Mouse (Mus musculus) ES-E14 (cell line): ENCODE measurements around the gene E2f7. TPM values are rescaled to one million over a fixed set of nuclear protein-coding genes. Genes with fewer than 3 reads are reported as not detected.

ENCODE experiments used
- DNase-seq: peaks from one replicate; pipeline ENCODE4 v3.0.0-alpha.2; 2013; ENCODE audit warnings: low read depth, low spot score
- H3K27ac ChIP-seq: 2 replicates; pipeline ENCODE4 v1.5.1; 2012; ENCODE audit warnings: low read depth, mild to moderate bottlenecking, low read length, moderate library complexity, mixed read lengths; ENCODE audit not compliant: poor library complexity, insufficient read depth, severe bottlenecking
- H3K36me3 ChIP-seq: 2 replicates; pipeline ENCODE4 v1.6.1; 2012; ENCODE audit warnings: mild to moderate bottlenecking, low read length, moderate library complexity, mixed read lengths; ENCODE audit not compliant: control insufficient read depth, poor library complexity, insufficient read depth, severe bottlenecking
- H3K4me1 ChIP-seq, 2 experiments: fragments of 150-350 bp in 1 of 2; sonication (generic) in 1 of 2; 2 replicates each; pipeline ENCODE4 v1.6.1; 2012; ENCODE audit warnings: low read length in 2 of 2, mild to moderate bottlenecking in 1 of 2, mixed read lengths in 1 of 2; ENCODE audit not compliant: control insufficient read depth in 2 of 2, insufficient read depth in 2 of 2, poor library complexity in 1 of 2
- H3K4me3 ChIP-seq, 2 experiments: fragments of 150-350 bp in 1 of 2; sonication (generic) in 1 of 2; 2 replicates each; pipeline ENCODE4 v1.5.1; 2012; ENCODE audit warnings: low read length in 2 of 2, low read depth in 1 of 2, mild to moderate bottlenecking in 1 of 2, mixed read lengths in 1 of 2; ENCODE audit not compliant: insufficient read depth in 1 of 2, poor library complexity in 1 of 2, severe bottlenecking in 1 of 2
- H3K9ac ChIP-seq: 2 replicates; pipeline ENCODE4 v1.6.1; 2012; ENCODE audit warnings: low read depth, mild to moderate bottlenecking, low read length, mixed read lengths; ENCODE audit not compliant: poor library complexity, insufficient read depth, severe bottlenecking
- H3K9me3 ChIP-seq: fragments of 150-350 bp; sonication (generic); 2 replicates; pipeline ENCODE4 v1.6.1; 2012; ENCODE audit warnings: low read depth, mild to moderate bottlenecking, low read length; ENCODE audit not compliant: control insufficient read depth, insufficient read depth
- CHD2 ChIP-seq: IDR thresholded peaks from 2 replicates; pipeline ENCODE4 v1.6.1; 2014; ENCODE audit warnings: mild to moderate bottlenecking, low read depth, low read length, inconsistent platforms
- HCFC1 ChIP-seq: IDR thresholded peaks from 2 replicates; pipeline ENCODE4 v1.6.1; 2012; ENCODE audit warnings: low read length, inconsistent platforms, borderline replicate concordance; ENCODE audit not compliant: insufficient read depth
- MAFK ChIP-seq: IDR thresholded peaks from 2 replicates; pipeline ENCODE4 v1.6.1; 2014; ENCODE audit warnings: mild to moderate bottlenecking, low read depth, low read length, inconsistent platforms; ENCODE audit not compliant: insufficient read depth
- ZC3H11A ChIP-seq: IDR thresholded peaks from 2 replicates; pipeline ENCODE4 v1.6.1; 2012; ENCODE audit warnings: low read depth, mild to moderate bottlenecking, inconsistent platforms, low read length, borderline replicate concordance
- ZNF384 ChIP-seq: IDR thresholded peaks from 2 replicates; pipeline ENCODE4 v1.6.1; 2012; ENCODE audit warnings: low read depth, low read length, inconsistent platforms
- in situ Hi-C, 2 experiments: fragments of 600-800 bp; cut with MboI; formaldehyde crosslinking; loops; one replicate each; pipeline ENCODE4 v1.15.1; 2025; ENCODE audit warnings: low sequenced_read_pairs in 2 of 2, inconsistent platforms in 1 of 2; ENCODE audit not compliant: unreplicated experiment in 2 of 2
- total RNA-seq: library from RNA; depleted of rRNA; stranded (reverse); fragments of 300-350 nt; gene quantifications from 2 replicates; pipeline ENCODE4 v1.2.3, GENCODE M21; 2012

Gene E2f7
- total RNA-seq, 1 experiment = 15.6 TPM

GRCm38 (mm10) chr10:110763416-110763815, 18.2 kb downstream of the E2f7 start:
- peaks cover 61% of the 10 kb centered on the region for H3K36me3 ChIP-seq
- H3K4me1 ChIP-seq = peaks cover 2 to 6% of the 10 kb centered on the region in 2 experiments; a peak in 1 of 4 replicates
- H3K9me3 ChIP-seq = no peaks in the 10 kb centered on the region
- no peak for DNase-seq
- in situ Hi-C loops = no loop called here
- no peak for TF ChIP-seq HCFC1
- no peak for TF ChIP-seq MAFK
- TF ChIP-seq ZC3H11A = no peak
- no peak for TF ChIP-seq ZNF384
- TF ChIP-seq CHD2 = no peak
- H3K9ac ChIP-seq = no peak overlapping the region
- H3K27ac ChIP-seq = no peak overlapping the region
- H3K4me3 ChIP-seq = no peak overlapping the region

GRCm38 (mm10) chr10:110769538-110769937, 24.3 kb downstream of the E2f7 start:
- Histone ChIP-seq H3K9me3 (no peaks in the 10 kb centered on the region), H3K36me3 (peaks cover 63% of the 10 kb centered on the region), H3K9ac (no peak overlapping the region), H3K27ac (no peak overlapping the region), H3K4me1 (peaks cover 0 to 6% of the 10 kb centered on the region in 2 experiments; a peak in 1 of 4 replicates), H3K4me3 (no peak overlapping the region)
- no peak for DNase-seq
- in situ Hi-C loops = no loop called here
- TF ChIP-seq ZC3H11A (no peak), HCFC1 (no peak), ZNF384 (no peak), CHD2 (no peak), MAFK (no peak)

- Histone ChIP-seq H3K4me3 (no peak overlapping the region), H3K9me3 (no peaks in the 10 kb centered on the region), H3K27ac (no peak overlapping the region), H3K9ac (no peak overlapping the region), H3K36me3 (peaks cover 52% of the 10 kb centered on the region), H3K4me1 (no peaks in the 10 kb centered on the region)
- DNase-seq = no peak
- TF ChIP-seq HCFC1 (no peak), MAFK (no peak), ZC3H11A (no peak), CHD2 (no peak), ZNF384 (no peak)
- in situ Hi-C loops = no loop called here
Measured at GRCm38 (mm10) chr10:110773201-110773600, 28.0 kb downstream of the E2f7 start.

GRCm38 (mm10) chr10:110773878-110774277, 28.6 kb downstream of the E2f7 start:
- Histone ChIP-seq H3K9me3 (no peaks in the 10 kb centered on the region), H3K27ac (no peak overlapping the region), H3K4me3 (no peak overlapping the region), H3K36me3 (peaks cover 51% of the 10 kb centered on the region), H3K4me1 (no peaks in the 10 kb centered on the region), H3K9ac (no peak overlapping the region)
- in situ Hi-C loops = no loop called here
- no peak for TF ChIP-seq ZNF384
- no peak for TF ChIP-seq ZC3H11A
- TF ChIP-seq CHD2 = no peak
- no peak for DNase-seq

DNA sequence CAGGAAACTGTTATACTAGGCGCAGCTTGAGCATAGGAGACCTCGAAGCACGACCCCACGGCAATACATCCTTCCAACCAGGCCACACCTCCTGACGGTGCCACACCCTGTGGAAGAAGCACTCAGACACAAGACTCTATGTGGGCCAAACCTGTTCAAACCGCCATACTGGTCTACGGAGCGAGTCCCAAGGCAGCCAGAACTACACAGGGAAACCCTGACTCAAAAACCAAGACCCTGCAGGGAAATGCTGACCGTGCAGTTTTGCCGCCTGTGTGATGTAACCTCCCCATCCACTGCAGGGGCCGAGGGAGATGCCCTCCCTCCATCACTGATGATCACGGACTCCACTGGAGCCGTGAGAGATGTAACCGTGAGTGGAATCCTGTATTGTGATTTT, 36.5 kb downstream of the E2f7 start:
- peaks cover 49% of the 10 kb centered on the region for H3K36me3 ChIP-seq
- TF ChIP-seq MAFK (peak; percentile 99), CHD2 (no peak), ZC3H11A (no peak), ZNF384 (no peak), HCFC1 (no peak)
- in situ Hi-C loops = loop anchor here in 1 of 2 experiments (25.0 kb wide), 1 partner anchor 181 kb away; no protein-coding TSS in a partner anchor
- no peak overlapping the region for H3K9ac ChIP-seq
- no peak for DNase-seq
- H3K4me1 ChIP-seq = peaks cover 0 to 3% of the 10 kb centered on the region in 2 experiments; a peak in 1 of 4 replicates
- H3K27ac ChIP-seq = no peak overlapping the region
- H3K4me3 ChIP-seq = no peak overlapping the region
- no peaks in the 10 kb centered on the region for H3K9me3 ChIP-seq
